8 mouse cellular contexts compared by ENCODE assay signal in genomic region chr12:51866226-51866910, GRCm38 (mm10). TPM values are rescaled to one million over a fixed set of nuclear protein-coding genes. Genes with fewer than 3 reads are reported as not detected.
DNase-seq lines count a peak whose midpoint lies in the region; ATAC-seq and TF ChIP-seq lines count a peak whose summit lies in the region.

No protein-coding gene starts in this region.

- peak overlapping the region; percentile 18; the same call in 1 of the 2 replicates for H3K4me2 ChIP-seq in forebrain, embryonic 11.5 days (ENCODE audit: low read depth, low read length, severe bottlenecking)
- H3K4me2 ChIP-seq in forebrain, embryonic 16.5 days (ENCODE audit: low read length) = no peak overlapping the region
- H3K4me2 ChIP-seq in hindbrain, embryonic 15.5 days = no peak overlapping the region; the same call in 1 of the 2 replicates

- no peak for DNase-seq in forebrain, embryonic 11.5 days (ENCODE audit: low spot score)
- DNase-seq in 3T3-L1 (ENCODE audit: low read depth, low spot score) = peak; percentile 55
- DNase-seq in retina, postnatal 1 day = no peak
- no peak for DNase-seq in layer of hippocampus, postnatal 10 days (ENCODE audit: low spot score in 2 of 2)

- no peak overlapping the region for H3K9ac ChIP-seq in forebrain, embryonic 11.5 days (ENCODE audit: low read length)
- no peak overlapping the region for H3K9ac ChIP-seq in forebrain, embryonic 16.5 days (replicated peaks; ENCODE audit: low read depth, low read length)
- H3K9ac ChIP-seq in hindbrain, embryonic 15.5 days = no peak overlapping the region

- H3K4me1 ChIP-seq in forebrain, embryonic 11.5 days (replicated peaks; ENCODE audit: control insufficient read depth, insufficient read depth, low read length) = peaks cover 12% of the 10 kb centered on the region
- peaks cover 8% of the 10 kb centered on the region for H3K4me1 ChIP-seq in forebrain, embryonic 16.5 days (replicated peaks; ENCODE audit: control insufficient read depth, insufficient read depth, low read length)
- peaks cover 1% of the 10 kb centered on the region; the same call in 1 of the 2 replicates for H3K4me1 ChIP-seq in cortical plate, adult 2 months (ENCODE audit: control insufficient read depth, insufficient read depth, low read length)
- H3K4me1 ChIP-seq in hindbrain, embryonic 15.5 days (replicated peaks) = peaks cover 16% of the 10 kb centered on the region

- no peak for TF ChIP-seq POLR2A in cortical plate, adult 2 months (IDR thresholded peaks at IDR 0.05; ENCODE audit: extremely low read depth, insufficient read depth, low read length)

- no peaks in the 10 kb centered on the region for H3K27me3 ChIP-seq in forebrain, embryonic 11.5 days (ENCODE audit: control insufficient read depth, insufficient read depth, low read length)
- H3K27me3 ChIP-seq in forebrain, embryonic 16.5 days (replicated peaks; ENCODE audit: control insufficient read depth, insufficient read depth, low read length) = no peaks in the 10 kb centered on the region
- no peaks in the 10 kb centered on the region for H3K27me3 ChIP-seq in hindbrain, embryonic 15.5 days

- no peak overlapping the region for H3K4me3 ChIP-seq in forebrain, embryonic 11.5 days (ENCODE audit: low read depth, low read length)
- no peak overlapping the region for H3K4me3 ChIP-seq in forebrain, embryonic 16.5 days (replicated peaks; ENCODE audit: low read length)
- no peak overlapping the region for H3K4me3 ChIP-seq in cortical plate, adult 2 months (ENCODE audit: insufficient read depth, low read length)
- H3K4me3 ChIP-seq in hindbrain, embryonic 15.5 days = no peak overlapping the region

- no peak for TF ChIP-seq CTCF in cortical plate, adult 2 months (IDR thresholded peaks at IDR 0.05; ENCODE audit: extremely low read depth, insufficient read depth, low read length)

- H3K9me3 ChIP-seq in forebrain, embryonic 11.5 days (ENCODE audit: control insufficient read depth, low read length) = no peaks in the 10 kb centered on the region
- H3K9me3 ChIP-seq in forebrain, embryonic 16.5 days (ENCODE audit: control insufficient read depth, low read length) = no peaks in the 10 kb centered on the region
- H3K9me3 ChIP-seq in hindbrain, embryonic 15.5 days = no peaks in the 10 kb centered on the region

- H3K36me3 ChIP-seq in forebrain, embryonic 11.5 days (ENCODE audit: control insufficient read depth, insufficient read depth, low read length) = no peaks in the 10 kb centered on the region
- no peaks in the 10 kb centered on the region for H3K36me3 ChIP-seq in forebrain, embryonic 16.5 days (ENCODE audit: control insufficient read depth, insufficient read depth)
- no peaks in the 10 kb centered on the region for H3K36me3 ChIP-seq in hindbrain, embryonic 15.5 days

- peak overlapping the region; percentile 53; the same call in 1 of the 2 replicates for H3K27ac ChIP-seq in forebrain, embryonic 11.5 days (ENCODE audit: low read depth, low read length)
- no peak overlapping the region for H3K27ac ChIP-seq in forebrain, embryonic 16.5 days (ENCODE audit: low read length)
- H3K27ac ChIP-seq in cortical plate, adult 2 months (ENCODE audit: insufficient read depth, low read length) = peak overlapping the region; percentile 94
- peak overlapping the region; percentile 18; the same call in 1 of the 2 replicates for H3K27ac ChIP-seq in hindbrain, embryonic 15.5 days (replicated peaks)

- peak; percentile 53 for ATAC-seq in forebrain, embryonic 11.5 days (replicated peaks; ENCODE audit: low FRiP score)
- no peak; the same call in 1 of the 2 replicates for ATAC-seq in forebrain, embryonic 16.5 days
- 0 out of 2 replicates have a peak, but pooled peaks have one; percentile 60 for ATAC-seq in hindbrain, embryonic 15.5 days (ENCODE audit: low FRiP score, low read depth)
- peak; percentile 78 for ATAC-seq in megakaryocyte progenitor cell, adult 5-6 weeks (replicated peaks; ENCODE audit: poor library complexity)

- WGBS in forebrain, embryonic 11.5 days = 62% methylated on average over 13 of the region's 13 CpGs
- 47% methylated on average over 13 of the region's 13 CpGs for WGBS in forebrain, embryonic 16.5 days
- 59% methylated on average over 13 of the region's 13 CpGs for WGBS in hindbrain, embryonic 15.5 days

RNA-seq across cellular contexts. Expression of gene Hectd1, which starts 37.0 kb away (rescaled TPM):
- polyA plus RNA-seq in forebrain, embryonic 11.5 days (2014; fragmentation: Nextera tagmentation; extraction: Ambion mirVana) = 42.2 and 44.8 TPM in 2 replicates
- polyA plus RNA-seq in forebrain, embryonic 16.5 days (2015; fragmentation: Nextera tagmentation; extraction: Ambion mirVana) = 39.4 and 41.7 TPM in 2 replicates
- 33.0 and 33.1 TPM in 2 replicates for polyA plus RNA-seq in cortical plate, adult 2 months (2012; rRNA removed)
- 35.3 and 37.0 TPM in 2 replicates for polyA plus RNA-seq in hindbrain, embryonic 15.5 days (2015; fragmentation: Nextera tagmentation; extraction: Ambion mirVana)
- total RNA-seq in megakaryocyte progenitor cell, adult 5-6 weeks (2015) = 50.5 and 58.2 TPM in 2 replicates
- 83.8 and 108 TPM in 2 replicates for total RNA-seq in megakaryocyte progenitor cell, adult 5-6 weeks (2017)
- total RNA-seq in layer of hippocampus, postnatal 10 days (2021) = 10 to 100 TPM; 87.0 to 87.2 TPM
